Mouse (Mus musculus): Measurements from ENCODE around the gene OR5BS1P.
"Not testable (repeated sequence)": the region's sequence is repeated elsewhere in the genome, so short reads cannot be mapped to it uniquely, and the experiment has no call there.

OR5BS1P gene

DNA sequence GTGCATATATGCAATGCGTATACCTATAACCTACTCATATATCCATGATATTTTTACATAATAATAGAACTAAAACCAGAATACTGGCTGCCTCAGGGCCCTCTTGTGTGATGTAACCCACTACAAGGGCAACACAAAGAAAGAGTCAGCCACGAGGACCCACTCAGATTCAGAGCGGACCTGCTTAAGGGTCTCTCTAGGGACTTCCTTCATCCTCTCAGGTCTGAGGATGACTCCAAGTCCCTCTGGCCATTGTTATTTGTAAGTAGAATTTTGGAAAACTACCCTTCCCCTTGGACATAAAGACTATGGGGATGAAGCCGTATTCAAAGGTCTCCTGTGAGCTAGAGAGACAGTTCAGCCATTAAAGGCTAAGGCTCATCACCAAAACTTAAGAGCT is at the start of gene OR5BS1P:
TSS of gene OR5BS1P (plus strand) at position 301 of the 400 bp plus-strand sequence.
- DNase-seq (ENCODE audit: low spot score in 2 of 2): no peak

DNA sequence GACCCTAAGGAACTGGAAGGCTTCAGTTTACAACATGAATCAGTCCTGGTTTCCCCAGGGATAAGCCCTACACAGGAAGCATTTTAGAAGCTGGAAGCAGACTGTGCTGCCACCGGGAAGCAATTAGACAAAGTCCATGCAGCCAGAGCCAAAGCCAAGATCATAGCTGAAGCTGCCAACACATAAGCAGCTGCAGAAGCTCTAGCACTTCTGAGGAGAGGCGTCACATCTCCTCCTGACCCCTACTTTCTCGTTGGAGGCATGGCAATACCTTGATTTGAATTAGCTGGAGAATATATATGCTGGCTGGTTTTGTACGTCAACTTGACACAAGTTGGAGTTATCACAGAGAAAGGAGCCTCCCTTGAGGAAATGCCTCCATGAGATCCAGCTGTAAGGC is 48.8 kb upstream of the OR5BS1P start:
- no peak for DNase-seq (ENCODE audit: low spot score in 2 of 2)

DNA sequence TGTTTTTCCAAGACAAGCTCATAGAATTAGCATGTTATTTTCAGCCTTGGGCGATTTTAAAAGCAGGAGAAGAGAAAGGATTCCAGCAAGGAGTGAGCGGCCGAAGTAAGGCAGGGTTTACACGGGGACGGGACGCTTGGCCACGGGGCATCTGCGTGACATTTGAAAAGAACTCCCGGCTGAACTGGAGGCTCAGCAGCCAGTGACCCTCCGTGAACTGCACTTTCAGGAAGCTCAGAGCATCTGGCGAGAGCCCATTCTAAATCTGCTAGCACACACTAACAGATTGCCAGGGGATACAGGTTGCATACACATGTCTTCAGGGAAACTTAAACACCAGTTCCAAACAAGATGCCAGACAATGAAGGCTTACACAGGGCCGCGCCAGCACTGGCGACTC is 45.4 kb upstream of the OR5BS1P start:
- no peak for DNase-seq (ENCODE audit: low spot score in 2 of 2)

DNA sequence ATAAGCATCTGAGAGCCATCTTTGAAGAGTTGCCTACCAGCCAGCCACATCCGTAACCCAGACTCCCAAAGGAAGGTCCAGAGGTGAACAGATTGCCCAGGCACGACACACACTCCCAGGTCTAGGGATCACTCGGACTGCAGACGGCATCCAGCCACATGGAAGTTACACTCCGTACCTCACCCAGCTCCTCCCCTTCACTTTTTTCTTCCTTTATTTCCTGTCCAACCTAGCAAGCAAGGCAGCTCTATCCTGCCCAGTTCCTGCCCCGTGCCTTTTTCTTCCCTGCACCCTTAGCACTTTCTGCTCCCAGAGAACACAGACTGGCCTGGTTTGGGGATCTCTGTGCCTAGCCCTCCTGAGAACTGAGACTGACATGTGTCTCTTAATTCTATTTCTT is 44.9 kb upstream of the OR5BS1P start:
- DNase-seq (ENCODE audit: low spot score in 2 of 2): no peak

DNA sequence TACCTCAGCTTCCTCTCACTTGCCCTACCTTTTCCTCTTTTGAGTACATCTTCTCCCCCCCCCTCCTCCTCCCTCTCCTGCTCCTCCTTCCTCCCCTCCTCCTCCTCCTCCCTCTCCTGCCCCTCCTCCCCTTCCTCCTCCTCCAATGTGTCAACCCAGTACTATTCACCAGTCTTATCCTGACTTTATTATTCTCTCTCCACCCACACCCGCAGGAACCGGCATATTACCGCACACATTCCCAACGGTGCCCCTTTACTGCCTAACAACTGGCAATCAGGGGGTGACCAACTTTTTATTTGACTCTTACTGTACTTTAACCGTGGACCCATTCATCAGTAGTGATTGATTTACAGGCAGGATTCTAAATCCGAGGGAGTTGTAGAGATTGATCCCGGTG is 44.5 kb upstream of the OR5BS1P start:
- no peak for DNase-seq (ENCODE audit: low spot score in 2 of 2)

DNA sequence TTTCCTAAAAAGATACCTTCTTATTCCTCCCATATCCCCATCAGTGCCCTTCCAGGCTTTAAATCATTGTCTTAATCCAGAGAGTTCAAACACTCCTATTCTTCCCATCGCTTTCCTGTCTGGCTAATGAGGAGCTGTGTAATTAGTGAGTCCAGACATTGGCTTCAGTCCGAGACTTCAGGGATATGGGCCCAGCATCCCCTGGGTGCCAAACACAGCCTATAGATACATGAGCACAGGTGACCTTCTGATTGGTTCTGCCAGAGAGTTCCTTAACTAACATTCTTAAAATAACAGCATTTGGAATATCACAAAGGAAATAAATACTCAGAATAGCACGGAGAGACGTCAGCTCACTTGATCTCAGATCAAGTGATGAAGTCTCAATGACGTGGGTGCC is 38.8 kb upstream of the OR5BS1P start, which contains the start of gene Olfr282:
TSS of gene Olfr282 (plus strand) at position 301 of the 400 bp plus-strand sequence.
- DNase-seq (ENCODE audit: low spot score in 2 of 2): not testable (repeated sequence)

DNA sequence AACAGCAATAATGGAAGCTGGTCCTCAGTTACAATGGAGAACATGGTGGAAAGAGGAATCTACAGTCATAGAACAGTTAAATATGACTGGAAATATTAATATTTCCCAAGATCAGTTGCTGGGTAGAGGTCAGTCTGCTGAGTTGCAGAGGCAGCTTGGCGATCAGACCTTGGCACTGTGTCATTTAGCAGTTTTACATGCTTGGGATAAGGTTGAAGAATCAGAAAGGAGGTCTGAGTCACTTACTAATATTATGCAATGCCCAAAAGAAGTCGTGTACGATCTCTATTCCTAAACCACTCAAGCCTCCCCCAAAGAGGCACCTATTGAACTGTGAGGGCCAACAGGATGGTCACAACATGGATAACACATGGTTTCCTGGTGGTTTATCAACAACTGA is 25.1 kb upstream of the OR5BS1P start:
- DNase-seq (ENCODE audit: low spot score in 2 of 2): no peak

DNA sequence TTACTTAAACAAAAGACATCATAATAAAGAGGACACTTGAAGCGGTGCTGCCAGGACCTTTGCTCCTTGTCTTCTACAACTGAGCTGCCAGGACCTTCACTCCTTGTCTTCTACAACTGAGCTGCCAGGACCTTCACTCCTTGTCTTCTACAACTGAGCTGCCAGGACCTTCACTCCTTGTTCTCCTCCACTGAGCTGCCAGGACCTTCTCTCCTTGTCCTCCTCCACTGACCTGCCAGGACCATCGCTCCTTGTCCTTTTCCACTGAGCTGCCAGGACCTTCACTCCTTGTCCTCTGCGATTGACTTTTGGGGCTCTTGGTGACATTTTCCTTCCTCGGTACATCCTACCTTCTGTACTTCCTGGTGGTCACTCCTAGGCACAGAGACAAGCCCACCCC is 21.2 kb upstream of the OR5BS1P start:
- peak in 1 of 2 experiments; percentile 3 for DNase-seq (ENCODE audit: low spot score in 2 of 2)

DNA sequence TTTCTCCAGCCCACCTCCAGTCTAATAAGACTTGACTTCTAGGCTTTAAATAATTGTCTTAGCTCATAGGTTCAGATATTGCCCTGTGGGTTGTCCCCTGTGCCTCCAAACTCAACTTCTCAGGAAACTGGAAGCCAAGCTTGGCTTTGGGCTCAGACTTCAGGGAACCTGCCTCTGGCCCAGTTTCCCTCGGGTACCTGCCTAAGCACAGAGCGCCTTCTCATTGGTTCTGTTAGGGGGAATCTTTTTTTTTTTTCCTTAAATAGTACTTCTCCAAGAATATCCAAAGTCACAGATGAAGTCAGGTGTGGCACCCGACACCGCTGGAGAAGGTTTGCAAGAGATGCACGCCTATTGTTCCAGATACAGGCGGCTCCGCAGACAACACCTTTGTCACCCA is 17.4 kb upstream of the OR5BS1P start, which contains the start of gene Olfr281:
TSS of gene Olfr281 (plus strand) at position 301 of the 400 bp plus-strand sequence.
- no peak for DNase-seq (ENCODE audit: low spot score in 2 of 2)

DNA sequence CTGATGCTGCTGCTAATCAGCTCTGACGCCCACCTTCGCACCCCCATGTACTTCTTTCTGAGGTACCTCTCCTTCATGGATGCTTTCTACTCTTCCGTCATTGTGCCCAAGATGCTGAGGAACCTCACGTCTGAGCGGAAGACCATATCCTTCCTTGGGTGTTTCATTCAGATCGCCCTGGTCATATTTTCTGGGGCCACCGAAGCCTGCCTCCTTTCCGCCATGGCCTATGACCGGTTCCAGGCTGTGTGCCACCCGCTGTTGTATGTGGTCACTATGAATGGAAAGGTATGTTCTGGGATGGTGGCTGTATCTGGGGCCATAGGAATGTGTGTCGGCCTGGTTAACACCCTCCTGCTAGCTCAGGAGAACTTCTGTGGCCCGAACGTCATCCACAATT is 1.8 kb downstream of the OR5BS1P start:
- no peak for DNase-seq (ENCODE audit: low spot score in 2 of 2)

DNA sequence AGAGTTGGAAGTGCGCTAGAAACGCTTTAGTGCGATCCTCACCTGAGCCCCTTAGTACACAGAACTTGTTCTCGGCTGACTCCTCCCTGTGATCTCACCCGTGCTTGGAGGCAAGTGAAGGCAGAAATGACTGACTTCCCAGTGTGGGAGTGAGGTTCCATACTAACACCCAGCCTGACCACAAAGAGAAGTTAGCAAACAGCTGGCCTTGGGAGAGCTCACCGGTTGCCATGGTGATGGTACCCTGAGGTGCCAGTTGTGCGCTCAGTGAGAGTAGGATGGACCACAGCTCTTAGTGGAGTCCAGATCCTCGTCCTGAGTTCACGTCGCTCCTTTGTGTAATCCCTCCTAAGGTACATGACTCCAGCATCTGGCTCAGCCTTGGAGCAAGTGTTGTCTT is 5.3 kb downstream of the OR5BS1P start:
- no peak for DNase-seq (ENCODE audit: low spot score in 2 of 2)

DNA sequence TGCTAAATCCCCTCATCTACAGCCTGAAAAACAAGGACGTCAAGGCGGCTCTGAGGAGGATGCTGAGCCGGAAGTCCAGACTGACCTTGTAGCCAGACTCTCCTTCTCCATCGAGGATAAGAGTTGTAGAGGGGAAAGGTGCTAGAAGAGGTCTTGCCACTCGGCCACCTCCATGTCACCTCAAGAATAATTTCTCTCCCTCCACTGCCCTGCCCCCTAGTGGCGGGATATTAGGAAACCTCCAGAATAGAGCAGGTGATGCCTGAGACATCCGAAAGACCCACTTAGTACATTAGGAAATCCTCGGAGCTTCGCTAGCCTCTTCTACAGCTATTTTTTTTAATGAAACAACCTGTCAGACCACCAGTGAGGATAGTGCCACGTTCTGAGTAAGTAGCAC is 5.7 kb downstream of the OR5BS1P start:
- DNase-seq (ENCODE audit: low spot score in 2 of 2): peak in 1 of 2 experiments; percentile 13

DNA sequence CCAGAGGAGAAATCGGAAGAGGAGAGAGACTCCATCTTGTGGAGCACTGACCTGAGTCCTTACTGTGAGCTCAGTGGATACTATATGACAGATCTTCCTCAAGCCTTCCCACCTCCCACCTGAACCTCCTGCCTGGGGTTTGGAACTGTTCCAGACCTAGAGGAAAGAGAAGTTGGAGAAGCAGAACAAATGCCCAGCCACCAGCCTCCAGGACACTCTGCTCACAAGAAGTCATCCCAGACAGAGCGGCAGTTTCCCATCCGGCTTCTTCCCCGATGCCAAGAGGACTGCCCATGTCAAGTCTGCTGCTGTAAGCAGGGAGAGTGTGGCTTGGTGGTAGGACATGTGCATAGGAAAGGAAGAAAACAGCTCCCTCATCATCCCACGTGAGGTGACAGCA is 6.6 kb downstream of the OR5BS1P start:
- no peak for DNase-seq (ENCODE audit: low spot score in 2 of 2)

DNA sequence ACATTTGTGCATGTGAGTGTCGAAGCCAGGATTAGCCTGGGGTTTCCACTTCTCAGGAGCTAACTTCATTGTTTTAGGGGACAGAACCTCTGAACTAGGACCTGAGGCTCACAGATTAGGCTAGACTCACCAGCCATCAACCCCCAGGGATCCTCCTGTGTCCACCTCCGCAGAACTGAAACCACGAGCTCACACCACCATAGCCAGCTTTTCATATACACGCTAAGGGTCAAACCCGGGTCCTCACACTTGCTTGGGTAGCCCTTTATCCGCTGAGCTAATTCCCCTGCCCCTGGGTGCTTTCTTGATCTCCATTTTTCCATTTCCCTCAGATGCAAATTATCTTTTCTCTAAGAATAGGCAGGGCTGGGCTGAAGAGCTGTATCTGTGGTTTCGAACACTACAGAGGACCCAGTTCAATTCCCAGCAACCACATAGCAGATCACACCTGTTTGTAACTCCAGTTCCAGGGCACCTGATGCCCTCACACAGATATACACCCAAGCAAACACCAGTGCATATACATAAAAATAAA is 9.9 kb downstream of the OR5BS1P start:
- DNase-seq (ENCODE audit: low spot score in 2 of 2): no peak

DNA sequence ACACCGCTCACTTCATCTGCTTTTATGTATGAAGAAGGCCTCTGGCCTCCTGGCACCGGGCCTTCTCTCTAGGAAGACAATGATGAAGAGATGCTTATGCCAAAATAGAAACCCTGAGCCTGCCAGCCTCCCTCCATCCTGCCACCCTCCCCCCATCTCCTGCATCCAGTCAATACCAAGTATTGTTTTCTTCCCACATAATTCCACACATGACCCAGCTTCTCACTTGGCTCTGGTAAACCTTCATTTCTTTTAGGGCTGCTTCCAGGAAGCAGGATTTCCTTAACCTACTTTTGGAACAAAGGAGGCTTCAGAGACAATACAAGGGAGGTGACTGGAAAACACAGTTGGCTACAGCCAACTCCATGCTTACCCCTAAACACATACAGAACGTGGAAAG is 13.0 kb downstream of the OR5BS1P start, which contains the start of gene Lalba:
TSS of gene Lalba (minus strand) at position 21 of the 400 bp plus-strand sequence.
- DNase-seq (ENCODE audit: low spot score in 2 of 2): no peak

DNA sequence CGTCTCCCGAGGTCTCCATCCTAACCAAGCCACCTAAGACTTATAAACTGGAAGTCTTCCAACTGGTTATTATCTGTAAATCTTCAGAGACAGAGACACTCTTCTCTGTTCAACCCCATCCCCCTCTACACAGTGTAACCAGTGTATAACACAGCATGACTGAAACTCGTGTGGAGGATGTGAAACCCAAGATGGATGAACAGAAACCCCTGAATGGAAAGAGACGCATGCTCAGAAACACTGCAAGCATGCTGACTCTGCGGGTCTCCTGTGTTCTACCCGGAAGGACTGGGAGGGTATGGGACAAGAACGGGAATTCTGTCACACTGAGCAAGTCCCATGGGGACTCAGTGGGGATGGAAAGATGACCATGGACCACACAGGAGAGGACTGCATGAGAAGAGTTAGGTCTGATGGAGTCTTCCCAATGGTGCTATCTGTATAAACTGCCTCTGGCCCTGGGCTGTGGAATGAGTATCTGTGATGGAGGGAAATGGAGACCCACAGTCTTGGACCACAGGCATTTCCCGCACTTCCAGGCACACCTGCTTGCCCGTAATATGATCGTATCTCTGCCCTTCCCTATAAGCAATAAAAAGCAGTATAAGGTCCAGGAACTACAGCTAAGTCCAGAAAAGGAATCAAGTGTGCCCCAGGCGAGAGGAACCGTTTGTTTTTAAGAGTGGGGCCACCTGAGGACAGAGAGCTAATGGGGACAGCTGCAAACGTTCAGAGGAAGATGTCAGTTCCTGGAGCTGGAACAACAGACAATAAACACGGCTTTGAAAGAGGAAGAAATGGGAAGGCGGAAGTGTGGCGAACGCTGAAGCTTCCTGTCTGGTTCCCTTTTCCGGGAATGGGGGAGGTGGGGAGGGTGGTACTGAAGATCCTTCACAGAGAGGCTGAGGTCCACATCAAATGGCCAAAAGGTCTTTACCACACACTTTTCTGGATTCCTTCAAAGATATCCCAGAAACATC is 14.5 kb downstream of the OR5BS1P start:
- no peak for DNase-seq (ENCODE audit: low spot score in 2 of 2)

DNA sequence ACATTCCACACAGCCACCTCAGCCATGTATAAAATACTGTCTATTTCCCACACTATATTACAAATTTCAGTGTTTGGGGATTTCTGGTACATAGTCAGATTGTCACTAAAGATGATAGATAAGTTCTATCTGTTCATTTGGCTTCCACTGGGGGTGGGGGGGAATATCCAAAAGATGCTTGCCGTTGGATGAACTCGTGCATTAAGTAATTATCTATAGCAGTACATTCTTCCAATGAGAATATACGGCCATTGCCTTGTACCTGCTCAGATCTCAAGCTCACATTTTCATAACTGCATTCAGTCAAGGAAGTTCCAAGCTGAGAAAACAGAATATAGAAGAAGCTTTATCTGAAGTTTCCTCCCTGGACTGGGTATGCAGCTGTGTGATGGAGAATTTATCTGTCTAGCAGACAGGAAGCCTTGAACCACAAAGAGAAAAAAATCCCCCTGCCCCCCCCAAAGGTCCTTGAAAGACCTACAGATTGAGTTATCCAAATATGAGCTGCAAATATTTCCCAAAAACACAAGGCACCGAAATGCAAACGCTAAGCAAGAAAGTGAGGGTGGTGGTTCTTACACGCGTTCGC is 16.8 kb downstream of the OR5BS1P start:
- no peak for DNase-seq (ENCODE audit: low spot score in 2 of 2)

DNA sequence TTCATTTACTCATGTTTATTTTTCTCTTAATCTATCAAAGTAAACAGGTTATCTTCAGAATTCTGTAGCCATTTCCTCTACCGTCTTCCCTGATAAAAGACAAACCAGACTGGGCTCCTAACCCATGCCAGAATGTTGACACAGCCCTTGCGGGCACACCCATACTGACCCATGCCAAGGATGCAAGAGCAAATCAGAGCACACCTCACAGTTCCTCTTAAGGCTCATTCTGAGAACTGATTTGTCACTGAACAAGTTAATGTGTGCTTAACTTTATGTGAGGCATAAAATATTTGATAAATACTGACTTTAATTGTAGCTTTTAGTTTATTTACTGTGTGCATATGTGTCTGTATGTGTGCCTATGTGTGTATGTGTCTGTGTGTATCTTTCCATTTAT is 21.6 kb downstream of the OR5BS1P start:
- no peak for DNase-seq (ENCODE audit: low spot score in 2 of 2)

DNA sequence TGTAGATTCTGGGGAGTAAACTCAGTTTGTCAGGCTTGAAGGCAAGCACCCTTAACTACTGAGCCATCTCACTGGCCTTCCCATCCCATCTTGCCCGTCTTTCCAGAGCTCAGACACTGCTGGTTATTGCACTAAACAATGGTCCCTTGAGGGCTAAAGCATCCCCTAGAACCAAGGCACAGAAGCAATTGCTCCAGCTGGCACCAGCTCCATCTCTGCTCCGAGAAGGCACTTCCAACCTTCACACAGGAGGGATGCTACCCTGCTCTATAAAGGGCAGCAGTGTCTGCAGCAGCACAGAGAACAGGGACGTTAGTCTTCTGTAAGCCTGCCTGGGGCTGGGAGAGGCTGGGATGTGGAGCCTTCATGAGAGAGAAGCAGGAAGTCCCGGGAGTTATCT is 22.4 kb downstream of the OR5BS1P start, which contains the start of gene Olfr279:
TSS of gene Olfr279 (plus strand) at position 301 of the 400 bp plus-strand sequence.
- no peak for DNase-seq (ENCODE audit: low spot score in 2 of 2)

DNA sequence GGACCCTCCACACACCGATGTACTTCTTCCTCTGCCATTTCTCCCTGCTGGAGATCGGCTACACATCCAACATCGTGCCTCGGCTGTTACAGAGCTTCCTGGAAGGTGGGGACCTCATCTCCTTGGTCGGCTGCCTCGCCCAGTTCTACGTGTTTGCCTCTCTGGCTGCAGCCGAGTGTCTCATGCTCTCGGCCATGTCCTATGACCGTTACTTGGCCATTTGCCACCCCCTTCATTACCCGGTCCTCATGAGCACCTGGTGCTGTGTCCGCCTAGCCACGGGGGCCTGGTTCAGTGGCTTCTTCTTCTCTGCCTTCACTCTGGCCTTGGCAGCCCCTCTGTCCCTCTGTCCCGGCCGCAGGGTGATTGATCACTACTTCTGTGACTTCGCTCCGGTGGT is 27.9 kb downstream of the OR5BS1P start:
- no peak for DNase-seq (ENCODE audit: low spot score in 2 of 2)

DNA sequence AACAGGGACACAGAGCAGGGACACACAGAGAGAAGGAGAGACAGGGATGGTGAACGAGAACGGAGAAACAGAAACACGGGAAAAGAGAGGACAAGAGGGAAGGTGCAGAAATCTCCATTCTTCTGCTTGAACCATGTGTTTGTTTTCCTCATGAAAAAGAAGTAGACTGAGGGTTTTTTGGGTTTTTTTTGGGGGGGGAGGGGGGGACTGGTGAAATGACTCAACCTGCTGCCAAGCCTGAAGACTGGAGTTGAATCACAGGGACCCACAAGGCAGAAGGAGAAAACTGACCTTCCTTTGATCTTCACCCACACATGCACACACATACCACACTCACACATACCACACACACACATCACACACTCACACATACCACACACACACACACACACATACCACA is 33.6 kb downstream of the OR5BS1P start:
- no peak for DNase-seq (ENCODE audit: low spot score in 2 of 2)

DNA sequence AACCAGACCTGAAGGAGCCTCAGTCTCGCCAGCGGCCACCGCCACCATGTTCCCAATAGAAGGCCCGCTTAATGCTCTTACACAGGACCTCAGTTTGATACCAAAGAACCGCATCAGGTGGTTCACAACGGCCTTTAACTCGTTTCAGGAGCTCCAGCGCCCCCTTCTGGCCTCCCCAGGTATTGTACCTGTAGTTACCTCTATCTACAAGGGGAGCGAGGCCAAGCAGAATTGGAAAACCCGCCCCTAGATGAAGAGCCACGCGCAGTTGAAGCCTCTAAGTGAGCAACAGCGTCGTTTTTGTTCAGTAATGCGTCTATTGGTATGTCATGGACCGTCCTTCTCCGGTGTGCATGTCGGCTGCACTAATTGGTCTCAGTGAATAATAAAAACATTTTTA is 34.8 kb downstream of the OR5BS1P start:
- DNase-seq (ENCODE audit: low spot score in 2 of 2): peak; percentile 60 to 66
